Mouse (Mus musculus): ENCODE measurements around the gene Abhd13. TPM values are rescaled to one million over a fixed set of nuclear protein-coding genes. Genes with fewer than 3 reads are reported as not detected.

Abhd13 gene
- total and polyA plus RNA-seq, 3 experiments = 14.0 to 15.5 TPM; not detected in 1

GRCm38 (mm10) chr8:10007660-10008028, 30.1 kb downstream of the Abhd13 start:
- DNase-seq (ENCODE audit: low read depth, low spot score) = no peak

GRCm38 (mm10) chr8:10016252-10016651, 38.7 kb downstream of the Abhd13 start:
- no peaks in the 10 kb centered on the region for H3K4me1 ChIP-seq (ENCODE audit: control insufficient read depth in 1 of 2, insufficient read depth in 2 of 2, low read length in 2 of 2)
- no peaks in the 10 kb centered on the region for H3K36me3 ChIP-seq (ENCODE audit: control insufficient read depth in 1 of 2, insufficient read depth in 2 of 2, low read length in 2 of 2)
- H3K27ac ChIP-seq (ENCODE audit: control insufficient read depth, low read depth, low read length) = no peak overlapping the region
- H3K4me3 ChIP-seq (ENCODE audit: control insufficient read depth in 1 of 2, insufficient read depth in 1 of 2, low read depth in 2 of 2, low read length in 2 of 2) = no peak overlapping the region
- TF ChIP-seq ZC3H11A (IDR thresholded peaks at IDR 0.05; ENCODE audit: low read depth, low read length) (no peak), MYC (IDR thresholded peaks at IDR 0.05; ENCODE audit: low read depth, low read length) (no peak), ETS1 (IDR thresholded peaks at IDR 0.05; ENCODE audit: low read depth, low read length) (no peak), BHLHE40 (IDR thresholded peaks at IDR 0.05; ENCODE audit: borderline replicate concordance, low read depth, low read length) (no peak), RCOR1 (IDR thresholded peaks at IDR 0.05; ENCODE audit: low read depth, low read length) (no peak), TCF12 (IDR thresholded peaks at IDR 0.05; ENCODE audit: low read depth, low read length) (no peak), POLR2AphosphoS5 (IDR thresholded peaks at IDR 0.05; ENCODE audit: borderline replicate concordance, low read depth, low read length) (no peak), EP300 (IDR thresholded peaks at IDR 0.05; ENCODE audit: low read depth in 1 of 2, low read length in 2 of 2) (no peak), SIN3A (IDR thresholded peaks at IDR 0.05; ENCODE audit: low read length) (no peak), ZKSCAN1 (IDR thresholded peaks at IDR 0.05; ENCODE audit: low read depth, low read length) (no peak), RAD21 (IDR thresholded peaks at IDR 0.05; ENCODE audit: low read depth, low read length) (no peak), CTCF (IDR thresholded peaks at IDR 0.05 in 2 of 3, conservative IDR thresholded peaks at IDR 0.05 in 1 of 3; ENCODE audit: control insufficient read depth in 1 of 3, insufficient read depth in 1 of 3, low read depth in 2 of 3, low read length in 3 of 3, poor library complexity in 1 of 3, severe bottlenecking in 1 of 3) (no peak), TBP (IDR thresholded peaks at IDR 0.05; ENCODE audit: low read depth, low read length) (no peak), ZNF384 (IDR thresholded peaks at IDR 0.05; ENCODE audit: low read depth, low read length) (no peak), NELFE (IDR thresholded peaks at IDR 0.05; ENCODE audit: low read depth, low read length) (no peak), CHD2 (IDR thresholded peaks at IDR 0.05; ENCODE audit: low read length) (no peak), MXI1 (IDR thresholded peaks at IDR 0.05; ENCODE audit: low read depth, low read length) (no peak), MEF2A (IDR thresholded peaks at IDR 0.05; ENCODE audit: extremely low read depth, insufficient replicate concordance, low read depth, low read length, poor library complexity, severe bottlenecking) (no peak), POLR2A (IDR thresholded peaks at IDR 0.05; ENCODE audit: control insufficient read depth in 1 of 2, insufficient read depth in 1 of 2, low read depth in 1 of 2, low read length in 2 of 2, poor library complexity in 1 of 2) (no peak), CHD1 (IDR thresholded peaks at IDR 0.05; ENCODE audit: low read depth, low read length) (no peak)
- H3K79me2 ChIP-seq (ENCODE audit: control insufficient read depth, insufficient read depth, low read length, poor library complexity) = no peaks in the 10 kb centered on the region
- DNase-seq (ENCODE audit: low read depth, low spot score) = no peak
- H3K27me3 ChIP-seq (ENCODE audit: control insufficient read depth in 1 of 2, insufficient read depth in 2 of 2, low read length in 2 of 2) = no peaks in the 10 kb centered on the region; a peak in 1 of 4 replicates
- H3K9ac ChIP-seq (ENCODE audit: control insufficient read depth, low read depth, low read length, poor library complexity, severe bottlenecking) = no peak overlapping the region
- no peaks in the 10 kb centered on the region for H3K9me3 ChIP-seq (replicated peaks; ENCODE audit: insufficient read depth, low read length)

More at GRCm38 (mm10) chr8:10007660-10008028, 30.1 kb downstream of the Abhd13 start:
- H3K9ac ChIP-seq (ENCODE audit: control insufficient read depth, low read depth, low read length, poor library complexity, severe bottlenecking) = no peak overlapping the region
- no peaks in the 10 kb centered on the region for H3K79me2 ChIP-seq (ENCODE audit: control insufficient read depth, insufficient read depth, low read length, poor library complexity)
- H3K36me3 ChIP-seq (ENCODE audit: control insufficient read depth in 1 of 2, insufficient read depth in 2 of 2, low read length in 2 of 2) = no peaks in the 10 kb centered on the region
- H3K4me3 ChIP-seq (ENCODE audit: control insufficient read depth in 1 of 2, insufficient read depth in 1 of 2, low read depth in 2 of 2, low read length in 2 of 2) = no peak overlapping the region
- no peaks in the 10 kb centered on the region for H3K9me3 ChIP-seq (replicated peaks; ENCODE audit: insufficient read depth, low read length)
- H3K4me1 ChIP-seq (ENCODE audit: control insufficient read depth in 1 of 2, insufficient read depth in 2 of 2, low read length in 2 of 2) = no peaks in the 10 kb centered on the region
- TF ChIP-seq MAX (IDR thresholded peaks at IDR 0.05; ENCODE audit: low read length) (no peak), POLR2A (IDR thresholded peaks at IDR 0.05; ENCODE audit: control insufficient read depth in 1 of 2, insufficient read depth in 1 of 2, low read depth in 1 of 2, low read length in 2 of 2, poor library complexity in 1 of 2) (no peak), BHLHE40 (IDR thresholded peaks at IDR 0.05; ENCODE audit: borderline replicate concordance, low read depth, low read length) (no peak), MEF2A (IDR thresholded peaks at IDR 0.05; ENCODE audit: extremely low read depth, insufficient replicate concordance, low read depth, low read length, poor library complexity, severe bottlenecking) (no peak), TAL1 (IDR thresholded peaks at IDR 0.05; ENCODE audit: low read length) (no peak), JUND (IDR thresholded peaks at IDR 0.05; ENCODE audit: low read depth, low read length) (no peak), UBTF (IDR thresholded peaks at IDR 0.05; ENCODE audit: borderline replicate concordance, insufficient read depth, low read depth, low read length) (no peak), MYB (IDR thresholded peaks at IDR 0.05; ENCODE audit: low read depth, low read length) (no peak)
- H3K27ac ChIP-seq (ENCODE audit: control insufficient read depth, low read depth, low read length) = no peak overlapping the region
- H3K27me3 ChIP-seq (ENCODE audit: control insufficient read depth in 1 of 2, insufficient read depth in 2 of 2, low read length in 2 of 2) = no peaks in the 10 kb centered on the region

All from MEL (cell line).